Mouse (Mus musculus) right cerebral cortex, postnatal 10 days (tissue): ENCODE data around the gene Tmem74b.

Experiments
- DNase-seq, 2 experiments: peaks; one replicate each; pipeline ENCODE4 v3.0.0; 2021; ENCODE audit warnings: low spot score in 2 of 2

Gene Tmem74b

GRCm38 (mm10) chr2:151742084-151742483, 40.3 kb downstream of the Tmem74b start:
- DNase-seq: no peak

- DNase-seq: no peak
Observed at GRCm38 (mm10) chr2:151742850-151743679, 41.3 kb downstream of the Tmem74b start.

- DNase-seq: no peak
Observed at GRCm38 (mm10) chr2:151743845-151744244, 42.0 kb downstream of the Tmem74b start, which contains the start of gene Psmf1. Gene Psmf1, minus strand, starts transcription at chr2:151744186.

- DNase-seq: peak; percentile 71 to 83
Observed at GRCm38 (mm10) chr2:151747847-151748705, 46.3 kb downstream of the Tmem74b start.

GRCm38 (mm10) chr2:151751330-151751729, 49.5 kb downstream of the Tmem74b start:
- no peak for DNase-seq

GRCm38 (mm10) chr2:151756277-151757061, 54.7 kb downstream of the Tmem74b start:
- DNase-seq: no peak

GRCm38 (mm10) chr2:151757451-151757850, 55.6 kb downstream of the Tmem74b start:
- DNase-seq: no peak

- no peak for DNase-seq
Observed at GRCm38 (mm10) chr2:151758806-151759353, 57.1 kb downstream of the Tmem74b start.
